Mouse (Mus musculus) liver, adult 10 weeks (tissue): ENCODE results near the gene Robo3. TPM values are rescaled to one million over a fixed set of nuclear protein-coding genes. Genes with fewer than 3 reads are reported as not detected.

ENCODE experiments used
- polyA plus RNA-seq: library from polyadenylated mRNA; stranded (reverse); fragments of 350-450 nt; fragmentation: Illumina TruSeq; extraction: RNeasy Lipid Tissue Mini Kit (QIAGEN cat#74804); gene quantifications from one replicate; pipeline ENCODE4 v1.2.3, GENCODE M21; 2014; ENCODE audit warnings: low read depth, low replicate concordance

The Robo3 gene
- not detected for polyA plus RNA-seq

GRCm38 (mm10) chr9:37432720-37433421 is at the start of gene Robo3:
Robo3 (minus strand) TSS chr9:37433246.

DNA sequence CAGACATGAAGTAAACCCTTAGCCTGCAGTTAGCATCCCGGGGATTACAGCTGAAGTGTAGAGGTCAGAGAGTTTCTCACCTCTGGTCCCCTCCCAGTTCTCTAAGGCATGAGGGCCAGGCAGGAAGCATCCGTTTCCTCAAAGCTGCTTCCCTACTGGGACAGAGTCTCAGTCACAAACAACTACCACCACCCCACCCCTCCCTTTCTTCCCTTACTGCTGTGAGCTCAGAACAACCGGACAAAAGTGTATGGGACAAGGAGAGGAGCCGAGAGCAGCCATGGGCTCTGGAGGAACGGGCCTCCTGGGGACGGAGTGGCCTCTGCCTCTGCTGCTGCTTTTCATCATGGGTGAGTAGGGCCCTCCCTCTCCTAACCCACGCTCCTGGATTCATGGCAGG is 31.2 kb downstream of the Robo3 start, which contains the start of gene Robo4:
TSS of gene Robo4 (plus strand) at position 96 of the 400 bp plus-strand sequence.

DNA sequence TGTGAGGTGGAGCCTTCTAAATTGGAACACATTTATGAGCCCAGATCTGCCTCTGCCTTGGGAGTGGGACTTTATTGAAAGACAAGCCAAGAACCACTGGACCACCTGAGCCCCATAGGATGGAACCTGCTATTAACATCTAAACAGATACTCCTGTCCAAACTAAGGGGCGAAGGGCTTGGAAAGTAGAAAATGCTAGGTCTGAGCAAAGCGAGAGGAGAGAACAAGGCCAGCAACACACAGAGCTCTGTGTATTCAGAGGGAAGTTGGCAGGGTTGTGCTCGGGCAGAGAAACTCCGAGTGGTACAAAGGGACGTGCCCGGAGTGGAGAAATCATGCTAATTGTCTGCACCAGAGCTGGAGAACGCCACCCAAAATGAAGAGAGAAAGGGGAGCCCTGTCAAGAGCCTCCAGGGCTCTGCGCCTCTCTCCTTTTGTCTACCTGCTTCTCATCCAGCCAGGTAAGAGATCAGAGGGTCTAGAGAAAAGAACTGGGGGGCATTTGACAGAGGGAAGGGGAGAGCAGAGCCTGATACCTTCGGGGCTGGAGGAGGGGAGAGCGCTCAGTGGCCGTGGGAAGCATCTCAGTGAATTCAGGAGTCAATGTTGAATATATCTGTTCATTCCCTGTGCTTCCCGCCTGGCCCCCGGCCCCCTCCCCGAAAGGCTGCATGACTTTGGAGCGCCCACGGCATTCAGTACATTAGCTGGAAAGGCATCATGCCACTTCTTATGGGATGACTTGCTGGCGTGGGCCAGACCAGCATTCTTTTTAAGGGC is 65.6 kb downstream of the Robo3 start, which contains the start of gene Hepacam:
TSS of gene Hepacam (plus strand) at position 51 of the 780 bp plus-strand sequence.

Other genes with a start within 250 kb of the Robo3 start
- 3.5 TPM for gene Tmem218, start 225.0 kb downstream of the Robo3 start, polyA plus RNA-seq
- 1.5 TPM for gene Slc37a2, start 177.5 kb downstream of the Robo3 start, polyA plus RNA-seq
- 1.3 TPM for gene Ccdc15, start 84.8 kb downstream of the Robo3 start, polyA plus RNA-seq
- gene Hepacam, start 65.9 kb downstream of the Robo3 start, polyA plus RNA-seq, result not detected
- gene Robo4, start 31.3 kb downstream of the Robo3 start, polyA plus RNA-seq, result 0.90 TPM
- gene Msantd2, start 56.1 kb upstream of the Robo3 start, polyA plus RNA-seq, result 17.9 TPM
- gene Esam, start 94.8 kb upstream of the Robo3 start, polyA plus RNA-seq, result 3.6 TPM
- gene Vsig2, start 106.0 kb upstream of the Robo3 start, polyA plus RNA-seq, result 0.79 TPM
- not detected for gene Nrgn, start 119.7 kb upstream of the Robo3 start, polyA plus RNA-seq
- 36.3 TPM for gene Siae, start 122.5 kb upstream of the Robo3 start, polyA plus RNA-seq
- gene Spa17, start 180.5 kb upstream of the Robo3 start, polyA plus RNA-seq, result 1.6 TPM
- gene Tbrg1, start 224.1 kb upstream of the Robo3 start, polyA plus RNA-seq, result 15.2 TPM
- gene Panx3, start 236.0 kb upstream of the Robo3 start, polyA plus RNA-seq, result not detected